In genomic region chr5:137404081-137404480, GRCm38 (mm10) we compare ENCODE assay signal across 17 mouse cellular contexts. TPM values are rescaled to one million over a fixed set of nuclear protein-coding genes. Genes with fewer than 3 reads are reported as not detected.
DNase-seq lines count a peak whose midpoint lies in the region; TF ChIP-seq lines count a peak whose summit lies in the region.
"Had no signal": no experiment of that assay in that cellular context is flagged by ENCODE, and none has a peak within 500 bp of the region (broad histone marks: within the 10 kb centered on the region; RNA-seq: fewer than 3 reads in every experiment).

No protein-coding gene starts in this region.

- intact Hi-C loops in gastrocnemius, postnatal 36 days (cut with DNase I): no loop called here

- H3K27me3 ChIP-seq in heart, embryonic 10.5 days (ENCODE audit: insufficient read depth, poor library complexity, severe bottlenecking): no peaks in the 10 kb centered on the region
- H3K27me3 ChIP-seq: embryonic facial prominence, embryonic 12.5 days; hindbrain, embryonic 15.5 days had no signal

- no peaks in the 10 kb centered on the region for H3K9me3 ChIP-seq in heart, embryonic 10.5 days
- H3K9me3 ChIP-seq: embryonic facial prominence, embryonic 12.5 days; heart, embryonic 13.5 days; hindbrain, embryonic 15.5 days had no signal

- no peaks in the 10 kb centered on the region for H3K36me3 ChIP-seq in heart, embryonic 10.5 days
- H3K36me3 ChIP-seq: embryonic facial prominence, embryonic 12.5 days; heart, embryonic 13.5 days; hindbrain, embryonic 15.5 days had no signal

- no peak overlapping the region for H3K4me3 ChIP-seq in layer of hippocampus, adult 2 months
- no peak overlapping the region for H3K4me3 ChIP-seq in brown adipose tissue, adult 24 weeks (ENCODE audit: insufficient read depth, low read depth, low read length)
- no peak overlapping the region for H3K4me3 ChIP-seq in heart, embryonic 10.5 days
- H3K4me3 ChIP-seq: embryonic facial prominence, embryonic 12.5 days; heart, embryonic 13.5 days; hindbrain, embryonic 15.5 days had no signal

- TF ChIP-seq CTCF in layer of hippocampus, adult 2 months (conservative IDR thresholded peaks at IDR 0.05): no peak

- H3K4me1 ChIP-seq in brown adipose tissue, adult 24 weeks (ENCODE audit: control insufficient read depth, insufficient read depth, insufficient read length, low read length): peaks cover 3% of the 10 kb centered on the region; the same call in 1 of the 2 replicates
- peaks cover 15% of the 10 kb centered on the region for H3K4me1 ChIP-seq in heart, embryonic 10.5 days

- 79% methylated on average over 2 of the region's 2 CpGs for WGBS in heart, embryonic 10.5 days

- H3K27ac ChIP-seq in layer of hippocampus, adult 2 months: 0 out of 2 replicates have a peak overlapping the region, but pooled peaks have one; percentile 77
- H3K27ac ChIP-seq in brown adipose tissue, adult 24 weeks (replicated peaks; ENCODE audit: low read depth, low read length): peak overlapping the region; percentile 91
- no peak overlapping the region for H3K27ac ChIP-seq in heart, embryonic 10.5 days
- H3K27ac ChIP-seq: embryonic facial prominence, embryonic 12.5 days; heart, embryonic 13.5 days; hindbrain, embryonic 15.5 days had no signal

- peak; percentile 35 for DNase-seq in adrenal gland, postnatal 10 days
- DNase-seq in adrenal gland, postnatal 4 days (ENCODE audit: low spot score in 2 of 2): no peak
- no peak for DNase-seq in layer of hippocampus, adult 2 months (ENCODE audit: low spot score in 2 of 2)
- DNase-seq in layer of hippocampus, postnatal 36 days: no peak
- no peak for DNase-seq in gastrocnemius, postnatal 36 days
- DNase-seq in heart, embryonic 10.5 days (ENCODE audit: low spot score): no peak
- DNase-seq: adrenal gland, adult 8-10 months; cerebellum, adult 11-12 months; cerebellum, adult 9-10 months; cerebellum, postnatal 25 days; gastrocnemius, postnatal 10 days; heart, postnatal 36 days had no signal

RNA-seq across cellular contexts. Expression of gene Ephb4, which starts 54.2 kb away (rescaled TPM):
- total RNA-seq in adrenal gland, postnatal 10 days (2021): 10 to 100 TPM; 71.9 to 73.6 TPM
- total RNA-seq in adrenal gland, postnatal 4 days (2021): 10 to 100 TPM; 88.1 to 89.4 TPM
- total RNA-seq in layer of hippocampus, adult 2 months (2021): 1 to 10 TPM; 5.6 to 5.7 TPM
- 1 to 10 TPM; 4.2 to 4.6 TPM for total RNA-seq in layer of hippocampus, postnatal 36 days (2021)
- polyA plus RNA-seq in brown adipose tissue, adult 24 weeks (2012; ENCODE audit: insufficient read depth, insufficient read length, missing spikeins): 10.3 and 10.4 TPM in 2 replicates
- 10 to 100 TPM; 12.1 to 13.4 TPM for total RNA-seq in gastrocnemius, postnatal 36 days (2021)
- polyA plus RNA-seq in heart, embryonic 10.5 days (2016; fragmentation: Nextera tagmentation; extraction: Ambion mirVana): 36.4 and 42.5 TPM in 2 replicates
- total RNA-seq: granulocyte monocyte progenitor cell, adult 5-6 weeks had no signal

Comparison
In these comparisons a context has a peak if more than half of its experiments do, and no peak if none do; other contexts are left out.
1. RNA of gene Ephb4, which starts 54.2 kb away (total RNA-seq): 88.1 to 89.4 TPM in adrenal gland, postnatal 4 days and 71.9 to 73.6 TPM in adrenal gland, postnatal 10 days; 12.1 to 13.4 TPM in gastrocnemius, postnatal 36 days, 5.6 to 5.7 TPM in layer of hippocampus, adult 2 months and 4.2 to 4.6 TPM in layer of hippocampus, postnatal 36 days; every median in the first group is over 4 times any median in the second.